Mouse (Mus musculus) heart, postnatal 10 days (tissue): ENCODE results near the gene Nsl1. TPM values are rescaled to one million over a fixed set of nuclear protein-coding genes. Genes with fewer than 3 reads are reported as not detected.

ENCODE experiments used
- DNase-seq, 2 experiments: peaks; one replicate each; pipeline ENCODE4 v3.0.0; 2021
- intact Hi-C: fragments of 180-260 bp; cut with DNase I; formaldehyde crosslinking; loops from one replicate; pipeline ENCODE4 v1.15.1; 2025
- total RNA-seq, 2 experiments: library from RNA; stranded (reverse); gene quantifications; 2 replicates each; pipeline ENCODE4 v1.2.3; 2021

Nsl1 gene
- total RNA-seq, 2 experiments from 2014 or later = 2.3 to 2.7 TPM

DNA sequence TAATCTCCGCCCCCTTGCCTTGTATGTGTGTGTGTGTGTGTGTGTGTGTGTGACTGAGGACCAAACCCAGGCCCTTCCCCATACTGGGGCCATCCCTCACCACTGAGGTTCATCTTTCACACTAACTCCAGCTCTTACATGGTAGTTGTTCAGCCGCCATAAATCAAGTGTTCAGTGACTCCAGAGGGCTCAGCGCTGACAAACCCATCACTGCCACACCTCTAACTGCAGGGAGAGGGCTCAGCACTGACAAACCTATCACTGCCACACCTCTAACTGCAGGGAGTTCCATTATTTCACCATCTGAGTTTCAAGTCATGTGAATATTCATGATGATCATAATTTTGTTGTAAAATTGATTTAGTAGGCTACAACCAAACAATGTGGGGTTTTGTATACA, 9.3 kb upstream of the Nsl1 start:
- intact Hi-C loops = no loop called here
- no peak for DNase-seq

DNA sequence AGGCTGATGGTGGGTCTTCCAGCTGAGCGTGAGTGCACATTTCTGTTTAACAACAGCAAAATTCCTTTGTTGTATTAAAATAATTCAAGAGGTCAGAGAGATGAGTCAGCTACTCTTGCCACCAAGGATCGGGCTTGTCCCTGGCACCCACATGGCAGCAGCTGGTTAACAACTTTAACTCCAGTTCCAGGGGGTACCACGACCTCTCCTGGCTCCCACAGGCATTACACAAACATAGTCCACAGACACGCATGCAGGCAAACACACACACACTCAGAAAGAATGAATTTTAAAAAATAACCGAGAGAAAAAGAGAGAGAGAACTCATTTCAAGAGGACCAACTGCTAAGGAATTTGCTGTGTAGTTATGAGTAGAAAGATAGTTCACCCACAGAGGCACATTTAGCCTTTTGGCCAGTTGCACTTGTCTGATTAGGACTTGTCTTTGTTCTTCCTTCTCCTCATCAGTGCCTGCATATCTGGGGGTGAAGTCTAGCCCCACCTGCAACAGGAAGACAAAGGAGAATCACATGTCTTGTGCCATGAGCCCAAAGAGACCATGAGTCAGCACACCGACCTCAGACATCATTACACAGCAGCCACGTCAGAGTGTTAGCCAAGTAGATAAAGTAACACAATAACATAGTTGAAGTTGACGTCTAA, 7.8 kb upstream of the Nsl1 start:
- intact Hi-C loops = no loop called here
- no peak for DNase-seq

DNA sequence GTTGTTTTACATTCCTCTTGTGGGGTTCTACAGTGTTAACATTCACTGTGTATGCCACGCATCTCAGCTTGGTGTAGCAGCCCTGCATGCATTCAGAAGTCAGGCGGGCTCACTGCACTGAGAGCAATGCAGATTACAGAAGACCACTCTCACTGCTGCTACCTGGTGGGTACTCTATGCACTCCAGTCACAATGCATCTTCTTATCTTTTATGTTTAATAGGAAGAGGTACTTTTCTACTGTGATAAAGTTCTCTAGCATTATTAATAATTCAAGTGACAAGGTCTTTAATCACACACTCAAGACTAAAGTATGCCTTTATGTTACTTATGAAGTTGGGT, 7.3 kb upstream of the Nsl1 start:
- intact Hi-C loops = no loop called here
- DNase-seq = no peak

DNA sequence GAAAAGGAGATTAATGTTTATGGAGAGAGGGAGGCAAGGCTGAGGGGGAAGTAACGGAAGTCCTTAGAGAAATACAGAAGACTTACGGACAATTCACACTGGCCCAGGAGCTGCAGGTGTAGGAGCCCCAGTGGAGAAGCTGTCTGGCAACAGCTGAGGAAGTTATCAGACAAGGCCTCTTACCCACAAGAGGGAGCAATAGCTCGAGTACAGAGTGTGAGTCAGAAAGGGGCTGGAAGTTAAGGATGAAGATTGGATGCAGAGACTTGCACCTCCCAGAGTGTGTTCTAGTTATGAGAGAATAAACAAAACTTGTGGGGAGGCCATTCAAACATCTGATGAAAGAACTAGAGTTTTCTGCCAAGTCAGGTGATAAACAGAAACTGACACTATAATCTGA, 5.4 kb upstream of the Nsl1 start:
- intact Hi-C loops = no loop called here
- DNase-seq = no peak

DNA sequence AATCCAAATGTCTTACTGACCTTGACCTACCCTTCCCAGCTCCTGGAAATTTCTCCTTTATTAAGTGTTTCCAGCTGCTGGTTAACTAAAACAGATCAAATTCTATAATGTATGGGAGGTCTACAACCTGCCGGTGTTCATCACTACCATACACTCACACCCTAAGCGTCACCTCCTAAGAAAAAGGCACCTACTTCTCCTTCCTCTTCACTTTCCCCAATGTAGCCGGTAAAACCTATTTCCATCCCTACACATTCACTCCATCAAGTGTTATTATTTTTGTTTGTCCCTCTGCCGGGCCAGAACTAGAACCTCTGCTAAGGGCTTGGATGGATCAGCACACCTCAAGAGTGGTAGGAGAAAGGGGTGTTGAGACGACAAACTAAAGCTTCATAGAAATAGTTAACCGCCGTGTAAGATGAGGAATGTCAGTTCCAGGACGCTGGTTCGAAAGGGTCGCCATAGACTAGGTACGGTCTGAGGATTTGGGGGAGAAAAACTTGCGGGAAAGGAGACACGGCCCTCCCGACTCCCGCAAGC, 501 bp upstream of the Nsl1 start:
- intact Hi-C loops = loop anchor here (1.0 kb wide), 1 partner anchor 35 kb away; no protein-coding TSS in a partner anchor
- DNase-seq = no peak

DNA sequence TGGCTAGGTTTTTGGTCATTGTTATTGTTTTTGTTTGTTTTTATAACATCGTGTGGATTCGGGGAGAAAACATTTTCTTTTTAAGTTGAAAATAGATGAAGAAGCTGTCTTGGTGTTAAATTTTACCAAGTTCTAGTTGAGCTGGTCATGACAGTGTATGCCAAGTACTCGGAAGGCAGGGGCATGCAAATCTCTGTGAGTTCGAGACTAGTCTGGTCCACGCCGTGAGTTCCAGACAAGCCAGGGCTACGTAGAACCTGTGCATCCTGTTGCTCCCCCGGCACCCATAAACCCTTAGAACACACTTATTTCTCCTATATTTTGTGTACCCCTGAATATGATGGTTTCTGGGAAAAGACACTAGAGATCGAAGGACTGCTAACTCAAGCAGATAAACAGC, 888 bp downstream of the Nsl1 start:
- DNase-seq = no peak
- intact Hi-C loops = no loop called here

DNA sequence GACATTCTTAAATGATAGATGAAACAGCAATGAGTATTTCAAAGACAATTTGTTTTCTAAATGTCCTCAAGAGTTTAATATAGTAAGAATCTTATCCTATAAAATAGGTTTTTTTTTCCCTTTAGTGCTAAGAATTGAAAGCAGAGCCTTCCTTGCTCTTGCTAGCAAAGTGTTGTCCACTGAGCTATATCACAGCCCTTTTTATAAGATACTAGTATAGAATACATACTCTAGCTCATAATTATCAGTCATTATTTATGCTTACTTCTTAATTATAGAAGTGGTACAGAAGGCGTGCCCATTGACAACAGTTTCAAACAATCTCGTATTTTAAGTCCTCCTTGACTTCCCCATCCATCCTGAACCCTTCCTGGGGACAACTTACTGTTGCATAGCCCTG, 1.7 kb downstream of the Nsl1 start:
- intact Hi-C loops = no loop called here
- no peak for DNase-seq

DNA sequence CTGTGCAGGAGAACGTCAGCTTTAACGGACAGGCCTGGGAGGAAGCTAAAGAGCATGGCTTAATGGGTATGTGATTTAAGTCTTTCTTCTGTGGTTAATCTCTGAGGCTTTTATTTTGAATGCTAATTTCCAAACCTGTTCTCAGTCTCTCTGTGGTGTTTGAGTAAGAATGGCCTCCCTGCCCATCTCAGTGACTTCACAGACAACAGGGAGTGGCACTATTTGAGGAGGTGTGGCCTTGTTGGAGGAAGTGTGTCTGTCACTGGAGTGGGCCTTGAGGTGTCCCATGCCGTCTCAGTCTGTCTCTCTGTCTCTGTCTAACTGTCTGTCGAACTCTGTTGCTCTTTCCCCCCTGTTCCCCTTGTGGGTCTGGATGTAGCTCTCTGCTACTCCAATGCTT, 2.4 kb downstream of the Nsl1 start:
- DNase-seq = no peak
- intact Hi-C loops = no loop called here

DNA sequence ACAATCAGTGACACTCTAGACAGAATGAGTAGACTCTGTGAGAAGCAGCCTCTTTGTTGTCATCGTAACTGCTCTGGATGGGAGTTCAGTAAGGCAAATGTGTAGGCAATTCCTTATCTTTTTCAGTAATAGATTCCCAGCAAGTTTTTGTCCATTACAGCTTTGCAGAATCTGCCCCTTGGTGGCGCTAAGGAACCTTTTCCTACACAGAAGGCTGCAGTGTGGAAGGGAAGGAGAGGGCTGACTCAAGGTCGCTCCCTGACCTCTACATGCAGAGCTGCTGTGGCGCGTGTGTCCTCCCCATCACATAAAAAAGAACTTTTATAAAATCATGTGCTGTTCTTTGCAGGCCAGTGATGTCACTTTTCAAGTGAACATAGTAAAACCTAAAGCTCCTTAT, 5.6 kb downstream of the Nsl1 start:
- no peak for DNase-seq
- intact Hi-C loops = no loop called here

DNA sequence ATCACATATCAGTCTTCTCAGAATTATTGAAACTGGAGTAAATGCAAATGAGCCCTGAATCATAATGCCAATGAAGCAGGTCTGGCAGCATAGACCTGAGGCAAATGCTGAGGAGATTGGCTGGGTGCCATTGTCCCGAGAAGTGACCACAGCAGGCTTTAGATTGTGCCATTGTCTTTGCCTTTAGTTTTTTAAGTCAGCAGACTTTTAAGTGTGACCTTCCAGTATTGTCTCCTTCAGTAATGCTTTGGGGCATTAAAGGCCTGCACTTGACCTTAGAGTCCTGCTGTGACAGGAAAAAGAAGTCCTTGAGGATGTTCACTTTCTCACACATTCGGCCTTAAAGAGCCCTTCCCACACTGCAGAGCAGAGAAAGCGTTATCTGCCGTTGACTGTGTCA, 7.4 kb downstream of the Nsl1 start:
- DNase-seq = no peak
- intact Hi-C loops = loop anchor here (10.0 kb wide), 1 partner anchor 205 kb away; no protein-coding TSS in a partner anchor

DNA sequence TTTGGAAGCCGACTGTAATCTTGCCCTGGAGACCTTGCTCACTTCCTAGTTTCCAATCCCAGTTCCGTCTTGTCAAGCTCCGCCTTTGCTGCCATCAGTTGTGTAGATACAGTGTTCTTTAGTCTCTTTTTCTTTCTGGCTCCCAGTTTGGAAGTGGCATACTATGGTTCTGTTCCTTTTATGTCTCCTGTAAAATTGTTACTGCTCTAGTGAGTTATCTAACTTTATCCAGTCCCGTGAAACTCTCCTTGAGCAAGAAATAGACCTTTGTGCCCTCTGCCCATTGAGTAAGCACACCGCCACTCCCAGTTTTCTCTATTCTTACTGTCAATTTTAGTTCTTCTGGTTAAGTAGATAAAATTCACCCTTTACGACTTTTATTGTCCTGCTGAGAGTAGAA, 8.8 kb downstream of the Nsl1 start:
- intact Hi-C loops = loop anchor here (10.0 kb wide), 1 partner anchor 203 kb away; no protein-coding TSS in a partner anchor

DNA sequence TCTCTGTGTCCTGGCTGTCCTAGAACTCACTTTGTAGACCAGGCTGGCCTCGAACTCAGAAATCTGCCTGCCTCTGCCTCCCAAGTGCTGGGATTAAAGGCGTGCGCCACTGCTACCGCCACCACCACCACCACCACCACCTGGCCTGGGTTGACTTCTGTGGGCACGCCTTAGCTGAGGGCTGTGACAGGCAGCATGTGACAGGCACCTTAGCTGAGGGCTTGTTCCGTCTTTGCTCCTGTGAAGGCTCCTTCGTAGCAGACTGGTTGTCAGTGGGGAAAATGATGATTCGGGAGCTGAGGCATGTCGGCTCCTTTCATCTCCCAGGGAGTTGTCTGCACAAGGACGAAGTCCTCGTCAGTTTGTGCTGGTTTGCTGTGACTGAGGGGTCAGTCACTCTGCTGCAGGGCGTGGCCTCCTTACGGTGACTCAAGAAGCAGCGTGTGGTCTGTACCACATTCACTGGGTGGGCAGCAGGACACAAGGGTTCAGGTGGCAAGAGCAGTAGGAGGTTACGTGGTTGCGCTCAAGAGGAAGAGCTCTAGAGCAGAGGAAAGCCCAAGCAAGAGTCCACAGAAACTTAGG, 9.6 kb downstream of the Nsl1 start:
- intact Hi-C loops = loop anchor here (10.0 kb wide), 1 partner anchor 202 kb away; no protein-coding TSS in a partner anchor
- DNase-seq = no peak

More for the DNA sequence above, 8.8 kb downstream of the Nsl1 start:
- DNase-seq = no peak

DNA sequence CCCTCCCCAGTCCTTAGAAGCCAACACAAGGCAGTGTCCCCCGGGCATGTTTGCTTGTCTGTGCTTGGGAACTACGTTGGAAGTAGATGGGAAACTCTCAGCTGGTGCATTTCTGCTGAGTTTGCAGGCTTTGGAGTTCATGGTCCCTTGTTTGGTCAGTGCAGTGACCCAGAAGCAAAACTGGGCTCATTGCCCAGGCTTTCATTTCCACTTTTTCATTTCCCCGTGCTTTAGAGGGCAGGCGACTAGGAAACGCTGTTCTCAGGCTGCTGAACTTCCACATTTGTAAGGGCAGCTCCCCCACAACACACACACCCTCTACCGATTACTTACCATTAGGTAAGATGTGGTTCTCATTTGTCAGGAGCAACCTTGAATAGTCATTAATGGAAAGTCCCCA, 10.2 kb downstream of the Nsl1 start:
- peak; percentile 64 to 65 for DNase-seq
- intact Hi-C loops = loop anchor here (10.0 kb wide), 1 partner anchor 202 kb away; no protein-coding TSS in a partner anchor

DNA sequence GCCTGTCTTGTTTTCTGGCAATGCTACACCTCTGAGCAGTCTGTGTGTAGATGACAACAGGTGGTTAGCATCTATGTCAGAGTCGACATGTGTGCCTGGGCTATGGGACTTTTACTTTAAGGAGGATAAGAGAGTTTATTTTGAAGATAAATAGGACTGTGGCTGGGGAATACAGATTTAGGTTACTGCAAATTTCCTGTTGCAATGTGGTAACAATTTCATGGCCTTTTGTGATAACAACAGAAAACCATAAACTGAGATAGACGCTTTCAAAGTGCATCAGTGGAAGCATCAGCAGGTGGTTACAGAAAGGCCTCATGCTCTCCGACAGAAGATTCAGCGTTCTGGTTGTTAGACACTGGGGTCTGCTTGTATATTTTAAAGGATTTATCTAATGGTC, 10.7 kb downstream of the Nsl1 start:
- intact Hi-C loops = loop anchor here (10.0 kb wide), 1 partner anchor 201 kb away; no protein-coding TSS in a partner anchor
- no peak for DNase-seq

DNA sequence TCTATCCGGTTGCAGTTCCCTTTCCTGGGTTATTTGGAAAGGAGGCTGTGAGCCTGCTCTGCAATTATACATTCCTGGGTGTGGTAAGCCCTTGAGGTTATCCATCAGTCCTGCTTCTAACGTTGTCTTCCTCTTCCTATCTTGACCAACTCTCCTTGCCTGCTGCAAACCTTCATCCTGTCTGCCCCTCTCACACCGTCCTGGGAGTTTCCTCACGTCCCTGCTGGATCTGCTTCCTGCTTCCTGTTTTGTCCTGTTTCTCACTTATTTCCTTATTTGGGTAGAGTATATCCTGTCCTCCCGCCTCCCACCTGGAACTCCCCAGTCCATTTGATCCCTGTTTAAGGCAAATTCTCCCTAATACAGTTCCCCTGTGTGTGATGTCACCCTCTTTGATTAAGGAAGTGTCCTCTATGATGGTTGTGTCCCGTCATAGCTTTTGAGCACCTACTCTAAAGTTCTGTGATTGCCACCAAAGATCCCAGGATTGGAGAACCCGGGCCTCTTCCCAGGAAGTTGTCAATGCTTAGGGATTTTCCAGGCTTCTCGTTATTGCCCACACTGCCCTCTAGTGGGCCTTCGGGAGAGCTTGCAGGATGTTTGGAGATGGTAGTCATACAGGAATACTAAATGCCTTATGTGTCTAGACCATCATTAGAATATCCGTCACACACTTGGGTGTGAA, 12.5 kb downstream of the Nsl1 start:
- intact Hi-C loops = loop anchor here (2.0 to 10.0 kb wide), 3 partner anchors 73 to 199 kb away; no protein-coding TSS in a partner anchor
- peak; percentile 74 to 82 for DNase-seq

DNA sequence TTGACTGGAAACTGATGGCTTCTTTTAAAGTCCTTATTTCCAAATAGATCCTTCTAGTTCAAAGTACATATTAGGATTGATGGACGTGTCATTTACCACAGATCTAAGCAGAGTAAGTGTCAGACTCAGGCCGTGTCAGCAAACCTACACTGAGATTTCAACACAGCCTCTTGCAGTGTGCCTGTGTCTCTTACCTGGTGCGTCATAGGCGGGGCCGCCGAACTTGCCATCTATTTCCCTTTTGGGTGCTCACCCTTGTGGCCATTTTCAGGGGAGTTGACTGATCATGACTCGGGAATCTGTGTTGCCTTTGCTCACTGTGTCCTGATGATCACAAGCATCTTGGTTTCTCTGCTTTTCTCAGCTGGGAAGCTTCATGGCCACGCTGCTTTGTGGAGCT, 20.4 kb downstream of the Nsl1 start:
- DNase-seq = no peak
- intact Hi-C loops = no loop called here

DNA sequence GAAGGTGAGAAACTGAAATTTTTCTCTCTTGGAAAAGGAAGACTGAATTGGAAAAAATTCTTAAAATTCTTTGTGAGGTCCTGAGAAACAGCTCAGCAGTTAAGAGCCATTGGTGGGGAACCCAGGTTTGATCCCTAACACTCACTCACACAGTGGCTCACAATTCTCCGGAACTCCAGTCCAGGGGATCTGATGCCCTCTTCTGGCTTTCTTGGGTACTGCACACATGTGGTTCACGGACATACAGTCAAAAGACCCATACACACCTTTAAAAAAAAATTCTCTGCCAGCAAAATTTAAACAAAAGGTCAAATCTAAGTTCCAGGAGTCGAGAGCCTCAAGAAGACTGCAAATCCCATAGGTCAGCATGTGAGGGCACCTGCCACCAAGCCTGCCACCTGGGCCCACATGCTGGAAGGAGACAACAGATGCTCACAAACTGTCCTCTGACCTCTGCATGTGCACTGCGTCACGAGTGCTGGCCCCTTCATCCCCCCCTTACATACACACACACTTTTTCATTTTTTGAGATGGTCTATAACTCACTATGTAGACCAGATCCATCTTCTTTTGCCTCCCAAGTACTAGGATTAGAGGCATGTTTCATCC, 22.2 kb downstream of the Nsl1 start:
- intact Hi-C loops = no loop called here
- peak in 1 of 2 experiments; percentile 74 for DNase-seq

DNA sequence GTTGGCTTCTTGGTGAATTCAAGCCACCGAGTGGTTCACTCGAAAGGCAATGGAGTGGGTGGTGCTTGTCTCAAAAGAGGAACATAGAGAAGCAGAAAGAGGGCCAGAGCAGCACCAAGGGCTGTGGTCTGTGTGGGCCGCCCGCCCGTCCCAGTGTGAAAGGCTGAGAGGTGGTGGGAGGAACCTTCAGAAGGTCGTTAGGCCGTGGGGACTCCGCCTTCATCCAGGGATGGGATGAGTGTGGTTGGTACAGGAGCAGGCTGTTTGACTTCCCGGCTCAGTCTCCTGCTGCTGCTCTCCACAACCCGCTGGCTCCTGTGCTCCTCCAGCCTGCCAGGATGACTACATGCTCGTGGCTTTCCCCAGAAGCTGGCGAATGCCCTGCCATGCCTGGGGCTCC, 22.8 kb downstream of the Nsl1 start:
- no peak for DNase-seq
- intact Hi-C loops = no loop called here

DNA sequence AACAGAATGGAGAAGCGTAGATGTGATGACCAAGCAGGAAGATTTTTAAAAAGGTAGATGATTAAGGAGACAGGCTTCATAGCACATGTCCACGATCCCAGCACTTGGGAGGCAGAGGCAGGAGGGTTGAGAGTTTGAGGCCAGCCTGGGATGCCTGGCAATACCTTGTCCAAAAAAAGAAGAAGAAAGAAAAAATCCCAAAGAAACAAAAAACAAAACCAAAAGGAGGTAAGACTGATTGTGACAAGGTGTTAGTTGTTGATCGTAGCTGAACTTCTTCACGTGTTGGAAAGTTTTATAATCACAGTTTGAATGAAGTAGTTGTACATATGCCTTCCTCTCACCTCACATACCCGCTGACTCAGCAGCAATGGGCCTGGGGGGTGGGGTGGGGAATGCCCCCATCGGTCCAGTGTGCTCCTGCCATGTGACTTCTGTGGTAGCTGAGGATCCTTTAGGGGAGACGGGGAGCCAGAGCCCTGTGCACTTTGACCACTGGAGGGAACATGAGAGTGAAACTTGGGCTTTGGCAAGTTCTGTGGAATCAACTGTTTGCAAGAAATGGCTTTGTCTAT, 23.6 kb downstream of the Nsl1 start:
- no peak for DNase-seq
- intact Hi-C loops = no loop called here

DNA sequence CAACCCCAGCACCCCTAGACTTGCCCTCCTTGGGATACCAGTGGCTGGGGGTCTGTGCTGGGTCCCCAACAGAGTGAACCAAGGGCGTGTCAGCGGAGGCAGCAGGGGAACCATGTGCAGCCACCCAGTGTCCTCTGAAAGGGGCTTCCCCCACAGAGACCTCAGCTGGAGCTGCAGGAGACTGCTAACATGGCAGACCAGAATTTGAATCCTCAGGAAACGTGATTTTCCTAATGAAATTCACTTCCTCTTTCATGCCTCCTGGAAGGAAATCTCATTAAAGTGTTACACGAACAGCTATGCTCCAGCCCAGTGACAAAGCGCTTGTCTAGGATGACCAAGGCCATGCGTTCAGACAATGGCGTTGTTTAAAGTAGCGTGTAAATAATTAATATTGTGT, 24.1 kb downstream of the Nsl1 start:
- intact Hi-C loops = no loop called here
- DNase-seq = no peak

DNA sequence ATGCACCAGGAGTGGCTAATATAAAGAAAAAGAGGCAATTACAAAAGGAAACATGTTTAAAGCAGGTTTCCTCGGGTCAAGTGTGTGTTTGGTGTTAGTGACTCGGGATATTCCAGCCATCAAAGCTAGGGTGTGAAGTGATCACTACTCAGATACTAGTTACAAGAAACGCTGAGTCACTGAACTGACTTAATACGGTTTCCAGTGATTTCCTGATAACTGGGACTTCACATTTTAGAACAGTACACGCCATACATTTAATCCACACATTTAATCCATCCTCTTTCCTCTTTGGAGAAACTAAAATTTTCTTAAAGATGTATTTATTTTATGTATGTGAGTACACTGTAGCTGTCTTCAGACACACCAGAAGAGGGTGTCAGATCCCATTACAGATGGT, 25.1 kb downstream of the Nsl1 start:
- intact Hi-C loops = no loop called here
- DNase-seq = no peak
